Mouse (Mus musculus): ENCODE measurements at regions not wholly inside any gene's neighbourhood (a gene's known extent, or its start where the extent isn't known, plus 50 kb on each side); places are given as distances from the start of the nearest gene placed in this dataset.
"Not testable (repeated sequence)": the region's sequence is repeated elsewhere in the genome, so short reads cannot be mapped to it uniquely, and the experiment has no call there.

GRCm38 (mm10) chr3:18453220-18453985 is 505.2 kb downstream of the Cypt12 start:
- no peaks in the 10 kb centered on the region for H3K4me1 ChIP-seq
- no peaks in the 10 kb centered on the region for H3K27me3 ChIP-seq (replicated peaks; ENCODE audit: low read depth, poor library complexity, severe bottlenecking)

GRCm38 (mm10) chr3:18453986-18454291 is 505.7 kb downstream of the Cypt12 start:
- Histone ChIP-seq H3K4me3 (no peak overlapping the region), H3K9me3 (no peaks in the 10 kb centered on the region), H3K27ac (replicated peaks) (no peak overlapping the region), H3K36me3 (replicated peaks) (no peaks in the 10 kb centered on the region), H3K27me3 (replicated peaks; ENCODE audit: low read depth, poor library complexity, severe bottlenecking) (no peaks in the 10 kb centered on the region), H3K4me1 (no peaks in the 10 kb centered on the region)
- WGBS: 63% methylated on average over 2 of the region's 2 CpGs
- no peak for DNase-seq (ENCODE audit: low spot score)

More at GRCm38 (mm10) chr3:18453220-18453985, 505.2 kb downstream of the Cypt12 start:
- 46% methylated on average over 3 of the region's 3 CpGs for WGBS
- no peak for DNase-seq (ENCODE audit: low spot score)
- H3K27ac ChIP-seq (replicated peaks): no peak overlapping the region
- no peaks in the 10 kb centered on the region for H3K36me3 ChIP-seq (replicated peaks)
- no peak overlapping the region for H3K4me3 ChIP-seq
- H3K9me3 ChIP-seq: no peaks in the 10 kb centered on the region

- not testable (repeated sequence) for H3K27ac ChIP-seq (replicated peaks); H3K4me1 ChIP-seq; H3K4me3 ChIP-seq; DNase-seq (ENCODE audit: low spot score); H3K9me3 ChIP-seq; H3K27me3 ChIP-seq (replicated peaks; ENCODE audit: low read depth, poor library complexity, severe bottlenecking); H3K36me3 ChIP-seq (replicated peaks)
- 78% methylated on average over 4 of the region's 4 CpGs for WGBS
These were observed 506.5 kb downstream of the Cypt12 start for GRCm38 (mm10) chr3:18454558-18455191.

- DNase-seq (ENCODE audit: low spot score): no peak
- no peak overlapping the region for H3K27ac ChIP-seq (replicated peaks)
- H3K27me3 ChIP-seq (replicated peaks; ENCODE audit: low read depth, poor library complexity, severe bottlenecking): no peaks in the 10 kb centered on the region
- H3K4me3 ChIP-seq: no peak overlapping the region
- no peaks in the 10 kb centered on the region for H3K4me1 ChIP-seq
- no peaks in the 10 kb centered on the region for H3K36me3 ChIP-seq (replicated peaks)
- H3K9me3 ChIP-seq: no peaks in the 10 kb centered on the region
- 80% methylated on average over 2 of the region's 2 CpGs for WGBS
These were observed 508.0 kb downstream of the Cypt12 start for GRCm38 (mm10) chr3:18456033-18456690.

- no peak overlapping the region for H3K4me3 ChIP-seq
- WGBS: 85% methylated on average over 1 of the region's 1 CpGs
- H3K4me1 ChIP-seq: no peaks in the 10 kb centered on the region
- no peak overlapping the region for H3K27ac ChIP-seq (replicated peaks)
- H3K9me3 ChIP-seq: no peaks in the 10 kb centered on the region
- no peaks in the 10 kb centered on the region for H3K27me3 ChIP-seq (replicated peaks; ENCODE audit: low read depth, poor library complexity, severe bottlenecking)
- DNase-seq (ENCODE audit: low spot score): no peak
- H3K36me3 ChIP-seq (replicated peaks): no peaks in the 10 kb centered on the region
These were observed 512.1 kb downstream of the Cypt12 start for GRCm38 (mm10) chr3:18460267-18460666.

- H3K27me3 ChIP-seq (replicated peaks; ENCODE audit: low read depth, poor library complexity, severe bottlenecking): no peaks in the 10 kb centered on the region
- H3K36me3 ChIP-seq (replicated peaks): no peaks in the 10 kb centered on the region
- no peaks in the 10 kb centered on the region for H3K9me3 ChIP-seq
- DNase-seq (ENCODE audit: low spot score): no peak
- 85% methylated on average over 3 of the region's 3 CpGs for WGBS
- H3K27ac ChIP-seq (replicated peaks): no peak overlapping the region
- no peaks in the 10 kb centered on the region for H3K4me1 ChIP-seq
- H3K4me3 ChIP-seq: no peak overlapping the region
These were observed 523.6 kb downstream of the Cypt12 start for GRCm38 (mm10) chr3:18471846-18472245.

- Histone ChIP-seq H3K27ac (replicated peaks) (no peak overlapping the region), H3K27me3 (replicated peaks; ENCODE audit: low read depth, poor library complexity, severe bottlenecking) (no peaks in the 10 kb centered on the region), H3K9me3 (no peaks in the 10 kb centered on the region), H3K36me3 (replicated peaks) (no peaks in the 10 kb centered on the region), H3K4me1 (no peaks in the 10 kb centered on the region), H3K4me3 (no peak overlapping the region)
- no peak for DNase-seq (ENCODE audit: low spot score)
- WGBS: 81% methylated on average over 2 of the region's 2 CpGs
These were observed 531.3 kb downstream of the Cypt12 start for GRCm38 (mm10) chr3:18479557-18479956.

- Histone ChIP-seq H3K9me3 (peaks cover 5% of the 10 kb centered on the region; the same call in 1 of the 2 replicates), H3K4me1 (no peaks in the 10 kb centered on the region), H3K27ac (replicated peaks) (no peak overlapping the region), H3K4me3 (no peak overlapping the region), H3K27me3 (replicated peaks; ENCODE audit: low read depth, poor library complexity, severe bottlenecking) (no peaks in the 10 kb centered on the region), H3K36me3 (replicated peaks) (no peaks in the 10 kb centered on the region)
- DNase-seq (ENCODE audit: low spot score): no peak
- 74% methylated on average over 2 of the region's 2 CpGs for WGBS
These were observed 533.8 kb downstream of the Cypt12 start for GRCm38 (mm10) chr3:18482006-18482405.

GRCm38 (mm10) chr3:18488886-18489285 is 540.7 kb downstream of the Cypt12 start:
- Histone ChIP-seq H3K27me3 (replicated peaks; ENCODE audit: low read depth, poor library complexity, severe bottlenecking) (no peaks in the 10 kb centered on the region), H3K36me3 (replicated peaks) (no peaks in the 10 kb centered on the region), H3K4me1 (no peaks in the 10 kb centered on the region), H3K27ac (replicated peaks) (no peak overlapping the region), H3K9me3 (peaks cover 5% of the 10 kb centered on the region; the same call in 1 of the 2 replicates), H3K4me3 (no peak overlapping the region)
- WGBS: 91% methylated on average over 2 of the region's 2 CpGs
- DNase-seq (ENCODE audit: low spot score): no peak

GRCm38 (mm10) chr3:18522562-18522961 is 574.4 kb downstream of the Cypt12 start:
- Histone ChIP-seq H3K27me3 (replicated peaks; ENCODE audit: low read depth, poor library complexity, severe bottlenecking) (no peaks in the 10 kb centered on the region), H3K36me3 (replicated peaks) (no peaks in the 10 kb centered on the region), H3K9me3 (no peaks in the 10 kb centered on the region), H3K4me3 (no peak overlapping the region), H3K4me1 (no peaks in the 10 kb centered on the region), H3K27ac (replicated peaks) (no peak overlapping the region)
- DNase-seq (ENCODE audit: low spot score): no peak
- WGBS: 62% methylated on average over 3 of the region's 3 CpGs

GRCm38 (mm10) chr3:18524011-18524410 is 575.8 kb downstream of the Cypt12 start:
- Histone ChIP-seq H3K27me3 (replicated peaks; ENCODE audit: low read depth, poor library complexity, severe bottlenecking) (no peaks in the 10 kb centered on the region), H3K36me3 (replicated peaks) (no peaks in the 10 kb centered on the region), H3K4me3 (no peak overlapping the region), H3K27ac (replicated peaks) (no peak overlapping the region), H3K9me3 (no peaks in the 10 kb centered on the region), H3K4me1 (no peaks in the 10 kb centered on the region)
- DNase-seq (ENCODE audit: low spot score): no peak
- 85% methylated on average over 2 of the region's 2 CpGs for WGBS

GRCm38 (mm10) chr3:18557201-18557600 is 609.0 kb downstream of the Cypt12 start:
- no peak for DNase-seq (ENCODE audit: low spot score)
- no peaks in the 10 kb centered on the region for H3K36me3 ChIP-seq (replicated peaks)
- no peak overlapping the region for H3K27ac ChIP-seq (replicated peaks)
- H3K4me1 ChIP-seq: no peaks in the 10 kb centered on the region
- no peaks in the 10 kb centered on the region for H3K9me3 ChIP-seq
- WGBS: 95% methylated on average over 2 of the region's 2 CpGs
- H3K27me3 ChIP-seq (replicated peaks; ENCODE audit: low read depth, poor library complexity, severe bottlenecking): no peaks in the 10 kb centered on the region
- H3K4me3 ChIP-seq: no peak overlapping the region

- Histone ChIP-seq H3K27ac (replicated peaks) (no peak overlapping the region), H3K36me3 (replicated peaks) (no peaks in the 10 kb centered on the region), H3K4me1 (no peaks in the 10 kb centered on the region), H3K9me3 (no peaks in the 10 kb centered on the region), H3K4me3 (no peak overlapping the region), H3K27me3 (replicated peaks; ENCODE audit: low read depth, poor library complexity, severe bottlenecking) (no peaks in the 10 kb centered on the region)
- 69% methylated on average over 4 of the region's 4 CpGs for WGBS
- no peak for DNase-seq (ENCODE audit: low spot score)
These were observed 612.1 kb downstream of the Cypt12 start for GRCm38 (mm10) chr3:18560282-18560785.
